Mouse (Mus musculus) G1E (cell line): Measurements from ENCODE around the gene Spa17.

ENCODE experiments used
- CTCF ChIP-seq: IDR thresholded peaks from 2 replicates; pipeline ENCODE4 v1.5.1; 2012; ENCODE audit warnings: low read depth, low read length, inconsistent platforms, mixed read lengths
- GATA1 ChIP-seq: IDR thresholded peaks from 2 replicates; pipeline ENCODE4 v1.6.1; 2012; ENCODE audit warnings: borderline replicate concordance, low read length, inconsistent platforms, mixed read lengths
- TAL1 ChIP-seq: conservative IDR thresholded peaks from 2 replicates; pipeline ENCODE4 v1.6.1; 2012; ENCODE audit warnings: low read depth, low read length, inconsistent platforms, mixed read lengths

DNA sequence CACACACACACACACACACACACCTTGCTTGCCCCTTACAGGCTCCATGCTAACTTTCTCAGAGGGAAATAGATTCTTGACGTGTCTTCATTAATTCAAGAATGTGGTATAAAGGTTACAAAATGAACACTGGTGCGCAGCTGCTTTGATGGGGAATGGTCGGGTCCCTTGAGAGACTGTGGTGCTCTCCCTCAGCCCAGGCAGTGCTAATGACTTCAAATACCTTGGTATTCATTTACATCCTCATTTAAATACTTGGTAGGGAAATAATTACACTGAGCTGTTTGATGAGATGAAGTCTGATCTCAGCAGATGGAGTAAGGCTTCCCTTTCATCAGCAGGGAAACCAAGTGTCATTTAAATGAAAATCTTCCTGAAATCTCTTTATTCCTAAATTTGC, 11.6 kb upstream of the Spa17 start:
- TF ChIP-seq TAL1 = no peak
- no peak for TF ChIP-seq CTCF
- no peak for TF ChIP-seq GATA1
